Mouse (Mus musculus): ENCODE results near the gene Olfr1408.

Olfr1408 gene

GRCm38 (mm10) chr1:173137274-173137673 lies at the start of gene Olfr1408:
Olfr1408 (minus strand) TSS chr1:173137374.
- DNase-seq (ENCODE audit: low spot score in 2 of 2): no peak

GRCm38 (mm10) chr1:173174154-173174842 lies 37.1 kb upstream of the Olfr1408 start:
- no peak for DNase-seq (ENCODE audit: low spot score in 2 of 2)

Measured in frontal cortex, postnatal 10 days (tissue).